Mouse (Mus musculus) embryonic facial prominence, embryonic 10.5 days (tissue): ENCODE measurements at regions not wholly inside any gene's neighbourhood (a gene's known extent, or its start where the extent isn't known, plus 50 kb on each side); places are given as distances from the start of the nearest gene placed in this dataset.

Experiments used
- DNase-seq: peaks from one replicate; pipeline ENCODE4 v3.0.0-alpha.2; 2017; ENCODE audit warnings: low spot score
- H3K27ac ChIP-seq: fragments of 300-500 bp; sonication (generic); replicated peaks from 2 replicates; pipeline ENCODE4 v1.5.1; 2016; ENCODE audit warnings: mild to moderate bottlenecking
- H3K27me3 ChIP-seq: fragments of 300-500 bp; sonication (generic); replicated peaks from 2 replicates; pipeline ENCODE4 v1.6.1; 2016; ENCODE audit warnings: low read depth, mild to moderate bottlenecking; ENCODE audit not compliant: poor library complexity, severe bottlenecking
- H3K36me3 ChIP-seq: fragments of 300-500 bp; sonication (generic); replicated peaks from 2 replicates; pipeline ENCODE4 v1.6.1; 2016; ENCODE audit warnings: mild to moderate bottlenecking, moderate library complexity
- H3K4me1 ChIP-seq: fragments of 300-500 bp; sonication (generic); 2 replicates; pipeline ENCODE4 v1.6.1; 2016
- H3K4me3 ChIP-seq: fragments of 300-500 bp; sonication (generic); 2 replicates; pipeline ENCODE4 v1.5.1; 2016; ENCODE audit warnings: mild to moderate bottlenecking, moderate library complexity
- H3K9me3 ChIP-seq: fragments of 300-500 bp; sonication (generic); 2 replicates; pipeline ENCODE4 v1.6.1; 2016; ENCODE audit warnings: mild to moderate bottlenecking
- WGBS: fragments of 180-500 bp; shearing (Covaris S2); methylation state at CpG from one replicate; pipeline ENCODE4 v1.1.7; 2016; 5-methylcytosine and 5-hydroxymethylcytosine counted together

DNA sequence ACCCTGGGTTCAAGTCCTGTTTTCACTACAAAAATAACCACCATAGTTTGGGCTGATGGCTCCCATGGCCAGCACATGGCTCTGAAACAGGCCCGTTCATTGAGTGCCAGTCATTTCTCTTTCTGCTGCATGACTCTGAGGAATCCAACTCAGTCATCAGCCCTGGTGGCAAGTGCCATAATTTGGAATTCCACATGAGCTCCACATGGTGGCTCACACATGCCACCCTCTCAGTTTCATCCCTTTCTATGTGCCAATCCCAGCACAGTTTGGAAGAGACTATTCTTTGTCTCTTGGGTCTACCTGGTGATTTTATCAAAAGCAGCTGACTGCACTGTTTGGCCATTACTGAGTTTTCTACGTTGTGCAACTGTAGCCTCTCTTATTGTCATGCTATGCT, 100.3 kb upstream of the 4933402D24Rik start:
- Histone ChIP-seq H3K4me1 (no peaks in the 10 kb centered on the region), H3K27me3 (no peaks in the 10 kb centered on the region), H3K4me3 (no peak overlapping the region), H3K36me3 (no peaks in the 10 kb centered on the region), H3K9me3 (no peaks in the 10 kb centered on the region), H3K27ac (no peak overlapping the region)
- 86% methylated on average over 2 of the region's 2 CpGs for WGBS
- no peak for DNase-seq

DNA sequence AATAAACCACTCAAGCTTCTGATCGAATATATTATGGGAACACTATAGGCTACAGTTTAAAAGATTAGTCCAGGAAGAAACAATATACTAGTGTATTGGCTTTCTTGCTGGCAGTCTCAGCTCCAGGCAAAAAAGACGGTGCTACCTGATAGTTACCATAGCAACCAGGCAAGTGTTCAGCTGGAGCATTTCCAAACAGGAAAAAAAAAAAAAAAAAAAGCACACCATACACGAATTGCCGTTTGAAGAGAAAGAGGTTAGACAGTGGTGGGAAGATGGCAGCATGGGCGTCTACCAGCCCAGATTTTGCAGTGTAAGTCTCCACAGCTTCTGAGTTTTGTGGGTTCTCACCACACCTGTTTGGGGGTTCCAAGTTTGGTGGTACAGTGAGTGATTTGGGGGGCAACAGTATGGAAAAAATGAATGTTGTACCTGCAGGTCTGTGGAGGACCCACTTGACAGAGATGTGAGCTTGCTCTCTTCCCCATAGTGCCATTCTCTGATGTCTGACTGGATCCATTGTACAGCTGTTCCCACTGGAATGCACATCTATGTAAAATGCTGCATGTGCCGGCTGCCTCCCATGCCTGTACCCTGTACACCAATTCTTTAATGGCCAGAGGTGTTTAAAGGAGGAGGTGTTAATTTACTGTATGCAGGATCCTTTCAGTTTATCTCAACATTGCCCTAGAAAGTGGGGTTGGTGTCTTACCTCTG, 89.0 kb upstream of the 4933402D24Rik start:
- no peak overlapping the region for H3K27ac ChIP-seq
- no peaks in the 10 kb centered on the region for H3K36me3 ChIP-seq
- no peak overlapping the region for H3K4me3 ChIP-seq
- no peaks in the 10 kb centered on the region for H3K27me3 ChIP-seq
- DNase-seq = no peak
- H3K4me1 ChIP-seq = no peaks in the 10 kb centered on the region
- 72% methylated on average over 6 of the region's 6 CpGs for WGBS
- no peaks in the 10 kb centered on the region for H3K9me3 ChIP-seq

- no peaks in the 10 kb centered on the region for H3K4me1 ChIP-seq
- WGBS = 91% methylated on average over 5 of the region's 5 CpGs
- no peaks in the 10 kb centered on the region for H3K27me3 ChIP-seq
- H3K9me3 ChIP-seq = no peaks in the 10 kb centered on the region
- H3K27ac ChIP-seq = no peak overlapping the region
- no peak for DNase-seq
- no peaks in the 10 kb centered on the region for H3K36me3 ChIP-seq
- H3K4me3 ChIP-seq = no peak overlapping the region
Observed at GRCm38 (mm10) chr1:63857468-63857867, 88.4 kb upstream of the 4933402D24Rik start.

- no peaks in the 10 kb centered on the region for H3K36me3 ChIP-seq
- no peak overlapping the region for H3K27ac ChIP-seq
- H3K9me3 ChIP-seq = no peaks in the 10 kb centered on the region
- no peaks in the 10 kb centered on the region for H3K27me3 ChIP-seq
- no peaks in the 10 kb centered on the region for H3K4me1 ChIP-seq
- 90% methylated on average over 2 of the region's 2 CpGs for WGBS
- H3K4me3 ChIP-seq = no peak overlapping the region
- no peak for DNase-seq
Observed at GRCm38 (mm10) chr1:63856366-63856765, 87.3 kb upstream of the 4933402D24Rik start.

- H3K4me1 ChIP-seq = no peaks in the 10 kb centered on the region
- H3K4me3 ChIP-seq = no peak overlapping the region
- WGBS = 70% methylated on average over 3 of the region's 3 CpGs
- no peak overlapping the region for H3K27ac ChIP-seq
- DNase-seq = peak; percentile 10
- no peaks in the 10 kb centered on the region for H3K27me3 ChIP-seq
- H3K9me3 ChIP-seq = no peaks in the 10 kb centered on the region
- no peaks in the 10 kb centered on the region for H3K36me3 ChIP-seq
Observed at GRCm38 (mm10) chr1:63854794-63855193, 85.7 kb upstream of the 4933402D24Rik start.

DNA sequence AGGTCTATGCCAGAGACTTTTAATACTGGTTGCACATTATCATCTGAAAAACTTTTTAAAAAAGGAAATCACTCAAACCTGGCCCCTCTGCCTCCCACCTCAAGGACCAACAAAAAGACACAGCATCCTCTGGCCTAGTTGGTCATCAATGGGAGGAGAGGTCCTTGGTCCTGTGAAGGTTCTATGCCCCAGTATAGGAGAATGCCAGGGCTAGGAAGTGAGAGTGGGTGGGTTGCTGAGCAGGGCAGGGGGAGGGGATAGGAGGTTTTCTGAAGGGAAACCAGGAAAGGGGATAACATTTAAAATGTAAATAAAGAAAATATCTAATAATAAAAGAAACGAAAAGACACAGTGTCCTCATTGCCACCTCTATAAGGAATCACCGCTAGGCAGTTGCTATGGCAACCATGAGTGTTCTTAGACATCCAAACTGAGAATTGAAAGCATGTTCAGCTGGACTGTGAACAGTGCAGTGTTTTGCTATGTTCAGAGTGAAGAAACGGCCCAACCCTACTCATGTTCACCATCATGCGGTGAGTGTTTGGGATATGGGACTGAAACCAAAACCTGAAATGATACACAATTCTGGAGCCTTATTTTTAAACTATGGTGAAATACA, 82.5 kb upstream of the 4933402D24Rik start:
- WGBS = 86% methylated on average over 4 of the region's 4 CpGs
- Histone ChIP-seq H3K27ac (no peak overlapping the region), H3K9me3 (no peaks in the 10 kb centered on the region), H3K4me1 (no peaks in the 10 kb centered on the region), H3K4me3 (no peak overlapping the region), H3K27me3 (no peaks in the 10 kb centered on the region), H3K36me3 (no peaks in the 10 kb centered on the region)
- no peak for DNase-seq

- Histone ChIP-seq H3K36me3 (no peaks in the 10 kb centered on the region), H3K9me3 (no peaks in the 10 kb centered on the region), H3K4me1 (no peaks in the 10 kb centered on the region), H3K27me3 (no peaks in the 10 kb centered on the region), H3K4me3 (no peak overlapping the region), H3K27ac (no peak overlapping the region)
- no peak for DNase-seq
- 80% methylated on average over 3 of the region's 3 CpGs for WGBS
Observed at GRCm38 (mm10) chr1:63850262-63850661, 81.2 kb upstream of the 4933402D24Rik start.

DNA sequence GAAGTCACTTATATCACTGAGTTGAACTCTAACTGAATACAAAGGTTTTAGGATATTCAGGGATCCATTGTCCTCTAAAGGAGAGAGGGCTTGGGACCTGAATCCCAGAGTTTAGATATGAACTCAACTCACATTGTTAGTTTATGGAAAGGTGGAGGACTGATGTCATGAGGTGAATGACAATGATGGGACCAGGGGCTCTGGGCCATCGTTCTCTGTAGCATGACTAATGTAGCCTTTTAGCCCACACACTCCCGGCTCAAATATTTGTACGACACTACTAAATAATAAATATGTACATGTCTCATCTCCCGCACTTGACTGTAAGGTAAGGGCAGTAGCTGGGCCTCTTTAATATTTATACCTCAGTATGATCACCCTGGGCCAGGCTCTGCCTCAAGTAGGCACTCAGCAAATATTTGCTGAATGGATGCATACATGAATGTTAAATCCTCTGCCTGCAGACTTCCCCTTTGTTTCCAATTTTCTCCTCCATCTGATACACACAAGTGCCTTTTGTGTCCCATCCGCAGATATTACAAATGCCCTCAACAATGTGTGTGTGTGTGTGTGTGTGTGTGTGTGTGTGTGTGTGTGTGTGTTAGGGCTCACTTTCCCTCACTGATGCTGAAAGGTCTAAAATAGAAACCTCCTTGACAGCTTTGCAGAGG, 59.2 kb upstream of the 4933402D24Rik start:
- WGBS = 83% methylated on average over 5 of the region's 5 CpGs
- H3K27ac ChIP-seq = no peak overlapping the region
- DNase-seq = no peak
- H3K36me3 ChIP-seq = no peaks in the 10 kb centered on the region
- H3K27me3 ChIP-seq = no peaks in the 10 kb centered on the region
- no peaks in the 10 kb centered on the region for H3K9me3 ChIP-seq
- no peaks in the 10 kb centered on the region for H3K4me1 ChIP-seq
- H3K4me3 ChIP-seq = no peak overlapping the region

- H3K36me3 ChIP-seq = no peaks in the 10 kb centered on the region
- H3K4me1 ChIP-seq = peaks cover 12% of the 10 kb centered on the region
- H3K9me3 ChIP-seq = no peaks in the 10 kb centered on the region
- no peak for DNase-seq
- H3K4me3 ChIP-seq = no peak overlapping the region
- no peaks in the 10 kb centered on the region for H3K27me3 ChIP-seq
- 61% methylated on average over 4 of the region's 4 CpGs for WGBS
- 0 out of 2 replicates have a peak overlapping the region, but pooled peaks have one; percentile 6 for H3K27ac ChIP-seq
Observed at GRCm38 (mm10) chr1:63820614-63821270, 51.7 kb upstream of the 4933402D24Rik start.

DNA sequence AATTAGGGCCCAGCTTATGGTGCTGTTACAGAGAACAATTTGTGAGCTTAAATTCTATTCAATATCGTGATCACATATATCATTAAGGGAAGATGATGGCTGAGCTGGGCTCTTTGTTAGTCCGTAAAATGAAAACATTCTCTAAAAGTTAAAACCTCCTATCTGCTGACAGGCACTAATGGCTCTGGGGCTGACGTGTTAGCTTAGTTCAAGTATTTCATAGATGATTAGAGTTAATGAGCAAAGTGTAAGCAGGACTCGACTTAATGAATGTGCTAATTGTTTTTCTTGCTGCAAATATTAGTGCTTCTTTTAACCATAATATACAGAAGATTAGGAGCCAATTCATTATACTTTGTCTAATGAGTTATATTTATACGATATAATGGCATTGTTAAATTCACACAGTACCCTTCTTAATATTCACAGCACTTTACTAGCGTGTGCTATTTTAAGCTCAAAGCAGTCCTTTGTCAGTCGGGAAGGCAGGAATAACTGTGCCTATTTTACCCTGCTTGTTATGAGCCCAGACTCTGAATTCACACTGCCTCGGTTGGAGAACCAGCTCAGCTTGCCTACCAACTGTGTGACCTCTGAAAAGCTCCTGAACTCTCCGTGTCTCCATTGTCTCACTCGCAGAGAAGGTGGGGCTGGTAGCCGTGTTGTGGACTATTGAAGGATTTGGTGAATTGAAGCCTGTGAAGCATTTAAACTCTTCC, 50.6 kb upstream of the 4933402D24Rik start:
- Histone ChIP-seq H3K36me3 (no peaks in the 10 kb centered on the region), H3K27me3 (no peaks in the 10 kb centered on the region), H3K4me3 (no peak overlapping the region), H3K9me3 (no peaks in the 10 kb centered on the region), H3K27ac (no peak overlapping the region), H3K4me1 (peaks cover 12% of the 10 kb centered on the region)
- DNase-seq = no peak
- WGBS = 47% methylated on average over 11 of the region's 11 CpGs
